Mouse (Mus musculus) kidney, postnatal 25 days (tissue): Measurements from ENCODE around the gene Rrn3.
"Not testable (repeated sequence)": the region's sequence is repeated elsewhere in the genome, so short reads cannot be mapped to it uniquely, and the experiment has no call there.

Source experiments
- DNase-seq, 2 experiments: peaks; one replicate each; pipeline ENCODE4 v3.0.0; 2021; ENCODE audit warnings: mixed read lengths in 2 of 2

Rrn3 gene

DNA sequence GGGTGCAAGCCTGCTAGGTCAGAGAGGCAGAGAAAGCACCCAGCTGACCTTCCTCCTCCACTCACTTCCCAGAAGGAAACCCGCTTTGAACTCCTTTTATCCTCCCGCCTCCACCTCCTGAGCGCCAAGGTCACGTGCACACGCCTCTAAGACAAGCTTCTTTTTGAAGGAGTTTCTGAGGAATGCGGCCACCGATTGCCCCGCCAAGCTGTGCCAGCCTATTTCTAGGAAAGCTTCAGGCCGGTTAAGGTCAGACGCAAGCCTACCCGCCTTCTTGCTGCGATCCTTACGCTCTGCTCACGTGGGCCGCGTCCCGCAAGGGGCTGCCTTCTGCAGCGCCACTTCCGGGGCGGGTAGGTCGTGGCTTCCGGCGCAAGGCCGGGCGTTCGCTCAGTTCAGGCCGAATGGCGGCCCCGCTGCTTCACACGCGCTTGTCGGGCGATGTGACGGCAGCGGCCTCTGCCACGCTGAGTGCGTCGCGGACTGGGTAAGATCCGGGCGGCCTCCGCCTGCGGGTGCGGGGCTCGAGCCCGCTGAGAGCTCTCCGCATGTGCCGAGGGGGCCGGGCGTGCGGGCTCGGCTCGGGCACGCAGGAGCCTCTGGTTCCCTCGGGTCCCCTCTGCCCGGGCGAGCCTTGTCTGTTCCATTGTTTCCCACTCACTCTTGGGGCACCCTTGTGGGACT is at the start of gene Rrn3:
Rrn3 (plus strand) TSS at position 356 of the 684 bp plus-strand sequence.
- DNase-seq, result peak; percentile 90 to 97

DNA sequence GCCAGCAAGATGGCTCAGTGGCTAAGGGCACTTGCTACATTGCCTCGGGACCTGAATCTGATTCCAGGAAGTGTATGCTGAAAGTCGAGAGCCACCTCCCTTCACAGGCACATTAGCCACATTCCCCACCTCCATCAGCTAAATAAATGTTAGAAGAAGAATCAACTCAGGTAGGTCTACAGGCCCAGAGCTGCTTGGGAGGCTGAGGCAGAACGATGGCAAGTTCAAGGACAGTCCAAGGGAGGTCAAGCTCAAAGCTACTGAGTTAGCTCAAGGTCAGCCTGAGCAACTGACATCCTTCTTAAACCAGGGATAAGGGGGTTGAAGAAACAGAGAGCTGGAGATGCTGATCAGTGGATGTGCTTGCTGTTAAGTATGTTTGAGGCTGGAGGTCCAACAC is 47.7 kb upstream of the Rrn3 start:
- no peak for DNase-seq

DNA sequence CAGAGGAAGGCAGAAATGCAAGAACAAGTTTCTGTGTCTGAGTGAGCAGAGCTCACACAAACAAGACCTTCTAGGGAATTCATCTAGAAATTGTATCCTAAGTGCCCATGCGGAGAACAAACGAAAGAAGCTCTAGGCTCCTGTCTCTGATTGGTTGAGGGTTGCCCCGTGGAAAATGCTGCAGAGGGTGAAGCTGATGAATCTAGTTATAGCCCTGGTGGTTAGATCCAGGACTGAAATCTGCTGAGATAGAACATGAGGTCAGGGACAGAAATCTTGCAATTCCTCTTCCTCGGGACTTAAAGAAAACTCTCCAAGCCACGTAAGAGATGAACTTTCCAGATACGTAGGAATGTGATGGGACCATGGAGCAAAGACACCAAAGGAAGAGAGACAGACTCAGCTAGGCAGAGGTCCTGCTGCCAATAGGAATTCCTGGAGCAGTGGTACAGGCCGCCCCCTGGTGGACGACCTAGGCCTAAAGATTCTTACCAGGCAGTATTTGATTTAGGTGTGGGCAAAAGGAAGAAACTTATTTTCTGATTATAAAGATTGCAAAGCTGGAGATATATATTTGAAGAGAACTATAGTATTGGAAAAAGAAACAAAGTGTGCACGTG is 46.9 kb upstream of the Rrn3 start:
- DNase-seq, result peak; percentile 76 to 88

DNA sequence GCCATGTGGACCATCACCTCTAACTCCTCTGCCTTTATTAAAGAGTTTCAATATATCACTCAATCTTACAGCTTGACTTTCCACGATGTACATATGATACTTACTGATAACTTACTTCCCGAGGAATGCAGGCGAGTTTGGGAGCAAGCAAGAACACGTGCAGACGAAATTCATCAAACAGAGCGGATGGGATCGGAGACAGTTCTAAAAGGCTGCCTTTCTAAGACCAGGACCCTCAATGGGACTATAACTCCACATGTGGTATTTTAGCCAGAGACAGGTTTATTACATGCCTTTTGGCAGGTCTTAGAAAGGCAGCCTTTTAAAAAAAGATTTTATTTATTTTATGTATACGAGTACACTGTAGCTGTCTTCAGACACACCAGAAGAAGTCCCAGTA is 44.5 kb upstream of the Rrn3 start:
- no peak for DNase-seq

DNA sequence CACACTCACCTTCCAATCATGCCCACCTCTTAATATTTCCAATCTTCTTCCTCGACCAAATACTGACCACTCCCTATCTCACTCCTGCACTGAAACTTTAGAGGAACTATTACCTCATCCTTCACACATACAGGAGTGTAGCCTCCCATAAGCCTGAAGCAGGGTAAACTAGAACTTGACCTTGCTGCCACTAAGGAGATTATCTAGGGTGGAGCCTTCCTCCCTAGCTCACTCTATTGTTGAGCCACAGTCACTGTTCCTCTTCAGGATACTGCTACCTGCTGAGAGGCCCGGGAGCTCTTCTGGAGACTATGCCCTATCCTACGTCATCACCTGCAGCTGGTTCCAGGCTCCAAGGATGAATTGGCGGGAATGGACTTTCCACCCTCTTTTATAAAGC is 41.5 kb upstream of the Rrn3 start:
- not testable (repeated sequence) for DNase-seq

DNA sequence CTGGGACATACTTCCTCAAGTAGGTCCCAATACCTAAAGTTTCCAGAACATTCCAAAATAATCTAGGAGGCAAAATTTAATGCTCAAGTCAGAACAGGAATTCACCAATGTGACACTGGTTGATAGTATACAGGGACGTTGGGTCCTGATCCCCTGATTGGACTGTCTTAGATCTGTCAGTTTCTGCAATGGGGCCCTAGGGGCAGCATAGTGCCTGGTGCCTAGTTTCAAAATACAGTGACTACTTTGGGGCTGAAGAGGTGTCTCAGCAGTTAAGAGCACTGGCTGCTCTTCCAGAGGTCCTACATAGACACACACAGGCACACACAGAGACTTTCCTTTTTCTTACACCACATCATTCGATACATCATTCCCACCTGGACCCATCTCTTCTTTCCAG is 39.7 kb upstream of the Rrn3 start:
- DNase-seq, result no peak

DNA sequence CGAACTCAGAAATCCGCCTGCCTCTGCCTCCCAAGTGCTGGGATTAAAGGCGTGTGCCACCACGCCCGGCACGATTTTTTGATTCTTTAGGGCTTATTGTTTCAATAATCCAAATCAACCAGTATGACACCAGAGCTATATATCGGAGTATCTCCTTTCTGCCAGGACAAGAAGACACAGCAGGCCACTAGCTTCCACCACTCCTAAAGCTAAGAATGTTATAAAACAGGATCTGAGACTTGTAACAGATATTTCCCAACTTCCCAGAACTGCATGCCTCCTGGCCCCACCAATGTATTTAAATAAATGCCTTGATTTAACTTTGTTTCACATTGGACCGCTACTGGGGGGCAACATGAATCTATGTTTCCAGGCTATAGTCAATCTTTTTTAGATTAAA is 32.8 kb upstream of the Rrn3 start:
- no peak for DNase-seq

DNA sequence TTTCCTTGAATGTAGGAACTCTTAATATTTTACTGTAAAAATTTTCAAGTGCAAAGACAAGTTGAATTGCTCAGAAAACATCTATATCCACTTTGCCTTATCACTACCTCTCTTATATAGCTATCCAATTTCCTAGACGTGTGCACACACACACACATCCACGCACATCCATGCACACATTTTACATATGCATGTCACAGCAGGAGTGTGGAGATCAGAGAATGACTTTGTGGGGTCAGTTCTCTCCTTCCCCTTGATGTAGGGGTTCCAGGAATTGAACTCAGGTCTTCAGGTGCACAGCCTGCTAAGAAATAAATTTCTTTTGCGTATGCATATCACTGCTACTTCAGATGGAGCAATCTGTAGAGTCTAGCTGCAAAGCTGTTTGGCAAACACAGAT is 32.4 kb upstream of the Rrn3 start:
- DNase-seq, result no peak

DNA sequence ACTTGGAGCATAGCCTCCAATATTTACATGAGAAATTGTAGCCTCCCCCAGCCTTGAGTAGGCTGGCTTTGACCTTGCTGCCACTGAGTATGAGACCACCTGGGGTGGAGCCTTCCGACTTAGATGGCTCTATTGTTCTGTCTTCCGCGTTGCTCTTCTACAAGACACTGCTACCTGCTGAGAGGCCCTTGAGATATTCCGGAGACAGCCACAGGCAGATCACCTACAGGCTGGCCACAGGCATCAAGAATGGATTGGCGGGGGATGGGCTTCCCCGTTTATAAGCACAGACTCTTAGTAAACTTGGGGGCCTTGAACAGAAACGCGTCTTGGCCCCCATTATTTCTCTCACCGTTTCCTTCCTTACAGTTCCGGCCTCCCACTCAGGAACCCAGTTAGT is 31.7 kb upstream of the Rrn3 start:
- not testable (repeated sequence) for DNase-seq

DNA sequence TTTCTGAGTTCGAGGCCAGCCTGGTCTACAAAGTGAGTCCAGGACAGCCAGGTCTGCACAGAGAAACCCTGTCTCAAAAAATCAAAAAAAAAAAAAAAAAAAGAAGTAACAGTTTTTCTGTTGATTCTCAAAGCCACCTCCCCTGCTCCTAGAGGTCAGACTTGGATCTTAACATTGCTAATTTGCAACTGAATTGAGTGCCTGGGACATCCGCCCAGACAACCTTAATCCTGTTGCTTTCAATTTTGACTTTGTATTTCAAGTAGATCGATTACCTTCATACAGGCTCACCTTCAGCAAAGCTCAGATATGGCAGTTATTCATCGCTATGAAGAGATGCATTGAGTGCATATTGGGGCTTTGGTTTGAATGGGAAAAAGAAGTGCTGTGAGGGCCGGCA is 31.2 kb upstream of the Rrn3 start:
- no peak for DNase-seq

DNA sequence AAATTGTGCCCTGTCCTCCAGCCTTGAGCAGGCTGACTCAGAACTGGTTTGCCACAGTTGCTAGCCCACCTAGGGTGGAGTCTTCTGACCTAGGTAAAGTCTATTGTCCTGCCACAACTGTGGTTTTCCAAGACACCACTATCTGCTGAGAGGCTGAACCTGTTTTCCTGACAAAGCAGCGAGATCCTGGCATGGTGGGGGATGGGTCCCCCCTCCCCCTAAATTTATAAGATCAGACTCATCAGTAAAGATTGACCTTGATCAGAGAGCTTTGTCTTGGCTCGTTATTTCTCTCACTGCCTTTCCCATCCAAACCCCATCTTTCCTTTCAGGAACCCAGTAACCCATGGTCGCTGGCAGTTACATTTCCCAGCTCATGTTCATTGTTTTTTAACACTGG is 30.5 kb upstream of the Rrn3 start:
- no peak for DNase-seq

DNA sequence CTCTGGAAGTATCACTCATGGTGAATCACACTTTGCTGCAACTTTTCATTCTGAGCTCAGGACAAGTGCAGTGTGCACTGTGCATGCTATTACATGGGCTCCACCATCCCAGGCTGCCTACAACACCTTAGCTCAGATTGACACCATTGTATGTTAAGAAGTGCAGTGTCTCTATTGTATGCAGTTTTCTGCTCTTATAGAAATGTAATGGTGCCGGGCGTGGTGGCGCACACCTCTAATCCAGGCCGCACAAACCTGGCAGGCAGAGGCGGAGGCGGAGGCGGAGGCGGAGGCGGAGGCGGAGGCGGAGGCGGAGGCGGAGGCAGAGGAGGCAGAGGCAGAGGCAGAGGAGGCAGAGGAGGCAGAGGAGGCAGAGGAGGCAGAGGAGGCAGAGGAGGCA is 29.9 kb upstream of the Rrn3 start:
- no peak for DNase-seq

DNA sequence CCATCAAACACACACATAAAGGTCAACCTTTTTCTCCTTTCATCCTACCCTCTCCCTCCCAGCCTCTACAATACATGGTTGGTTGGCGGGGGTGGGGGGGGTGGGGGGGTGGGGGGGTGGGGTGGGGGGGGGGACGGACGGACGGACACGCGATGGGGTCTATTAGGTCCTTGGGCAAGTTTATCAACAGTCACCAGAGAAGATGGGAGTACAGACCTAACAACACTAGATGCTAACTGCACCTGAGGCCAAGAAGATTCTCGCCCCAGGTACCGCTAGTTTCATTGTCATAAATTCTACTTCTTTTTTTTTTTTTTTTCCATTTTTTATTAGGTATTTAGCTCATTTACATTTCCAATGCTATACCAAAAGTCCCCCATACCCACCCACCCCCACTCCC is 26.5 kb upstream of the Rrn3 start:
- DNase-seq, result no peak

DNA sequence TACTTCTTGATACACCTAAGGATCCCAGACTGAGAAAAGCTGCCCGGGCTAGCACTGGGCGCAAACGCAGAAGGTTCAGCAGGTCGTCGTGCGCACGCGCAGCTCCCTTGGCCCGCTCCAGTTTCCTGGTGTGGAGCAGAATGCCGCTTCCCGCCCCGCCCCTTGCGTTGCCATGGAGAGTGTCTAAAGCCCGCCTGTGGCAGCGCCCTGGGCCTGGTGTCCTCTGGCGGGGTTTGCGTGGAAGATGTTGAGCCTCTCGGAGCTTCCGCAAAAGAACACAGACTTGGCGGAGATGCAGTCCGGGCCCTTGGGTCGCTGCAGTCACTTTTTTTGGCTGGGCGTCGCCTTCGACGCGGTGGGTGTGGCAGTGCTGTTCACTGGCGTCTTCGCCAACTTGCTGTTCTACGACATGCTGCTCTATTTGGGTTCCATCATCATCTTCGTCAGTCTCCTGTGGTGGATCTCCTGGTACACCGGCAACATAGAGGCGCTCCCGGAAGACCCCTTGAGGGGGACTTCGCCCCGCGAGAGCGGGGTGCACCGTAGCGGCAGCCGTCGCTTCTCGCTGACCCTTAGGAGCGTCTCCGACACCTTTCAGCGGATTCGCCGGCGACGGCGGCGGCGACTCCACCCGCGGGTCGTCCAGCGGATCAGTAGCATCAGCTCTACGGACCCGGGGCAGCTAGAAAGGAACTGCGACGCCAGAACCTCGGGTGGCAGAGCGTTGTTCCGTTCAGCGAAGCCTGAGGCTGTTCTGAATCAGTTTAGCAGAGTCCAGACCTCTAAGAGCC is 25.9 kb upstream of the Rrn3 start:
- DNase-seq, result peak; percentile 98

DNA sequence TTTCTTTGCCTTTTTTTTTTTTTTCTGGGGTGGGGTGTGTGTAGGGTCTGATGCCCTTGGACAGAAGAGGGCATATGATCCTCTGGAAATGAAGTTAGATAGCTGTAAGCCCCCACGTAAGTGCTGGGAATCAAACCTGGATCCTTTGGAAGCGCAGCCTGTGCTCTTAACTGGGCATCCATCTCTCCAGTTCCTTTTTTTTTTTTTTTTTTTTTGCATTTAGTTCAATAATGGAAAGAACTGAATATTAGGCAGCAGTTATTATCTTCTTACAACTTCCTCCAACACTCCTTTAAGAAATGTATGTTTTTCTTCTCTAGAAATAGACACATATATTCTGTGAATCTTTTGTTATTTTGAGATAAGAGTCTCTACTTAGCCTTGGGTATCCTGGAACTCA is 22.7 kb upstream of the Rrn3 start:
- DNase-seq, result no peak

DNA sequence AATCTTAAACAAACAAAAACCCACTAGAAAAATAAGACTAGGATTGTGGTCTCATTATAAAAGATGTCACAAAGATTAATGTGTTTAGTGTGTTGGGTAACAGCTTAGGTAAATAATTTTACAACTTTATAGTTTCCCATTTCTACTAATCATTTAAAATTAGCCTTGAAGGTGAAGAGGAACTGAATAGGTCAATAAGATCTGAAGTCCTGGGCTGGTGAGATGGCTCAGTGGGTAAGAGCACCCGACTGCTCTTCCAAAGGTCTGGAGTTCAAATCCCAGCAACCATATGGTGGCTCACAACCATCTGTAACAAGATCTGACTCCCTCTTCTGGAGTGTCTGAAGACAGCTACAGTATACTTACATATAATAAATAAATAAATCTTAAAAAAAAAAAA is 17.7 kb upstream of the Rrn3 start:
- DNase-seq, result not testable (repeated sequence)

DNA sequence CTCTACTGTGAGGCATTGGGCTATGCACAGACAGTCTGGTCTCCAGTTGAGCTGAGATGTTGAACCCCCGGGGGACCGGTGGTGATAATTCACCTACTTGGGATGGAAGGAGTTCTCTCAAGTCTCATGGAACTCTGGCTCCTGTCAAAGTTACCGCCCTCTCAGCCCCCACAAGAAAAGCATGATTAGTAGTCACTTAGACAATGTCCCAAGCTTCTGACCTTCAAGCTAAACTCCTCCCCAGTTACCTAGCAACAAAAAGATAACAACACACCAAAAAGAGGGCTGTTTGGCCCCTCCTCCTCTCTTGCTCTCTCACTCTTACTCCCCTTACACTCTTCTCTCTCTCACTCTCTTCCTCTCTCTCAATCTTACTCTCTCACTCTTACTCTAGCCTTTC is 16.0 kb upstream of the Rrn3 start:
- DNase-seq, result no peak

DNA sequence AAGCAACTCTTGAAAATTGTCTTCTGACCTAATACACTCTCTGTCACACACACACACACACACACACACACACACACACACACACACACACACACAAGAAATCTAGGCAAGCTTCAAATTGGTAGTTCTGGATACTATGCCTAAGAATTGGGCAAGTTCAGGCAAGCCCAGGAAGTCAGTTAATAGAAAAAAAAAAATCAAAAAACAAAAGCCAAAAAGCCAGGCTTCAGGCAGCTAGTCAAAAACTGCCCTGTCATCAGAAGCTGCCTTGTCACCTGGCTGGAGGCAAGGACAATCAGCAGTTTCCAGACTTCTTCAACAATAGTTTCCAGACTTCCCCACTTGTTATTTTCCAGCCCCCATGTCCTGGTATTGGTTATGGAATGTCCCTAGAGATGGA is 14.1 kb upstream of the Rrn3 start:
- DNase-seq, result no peak

DNA sequence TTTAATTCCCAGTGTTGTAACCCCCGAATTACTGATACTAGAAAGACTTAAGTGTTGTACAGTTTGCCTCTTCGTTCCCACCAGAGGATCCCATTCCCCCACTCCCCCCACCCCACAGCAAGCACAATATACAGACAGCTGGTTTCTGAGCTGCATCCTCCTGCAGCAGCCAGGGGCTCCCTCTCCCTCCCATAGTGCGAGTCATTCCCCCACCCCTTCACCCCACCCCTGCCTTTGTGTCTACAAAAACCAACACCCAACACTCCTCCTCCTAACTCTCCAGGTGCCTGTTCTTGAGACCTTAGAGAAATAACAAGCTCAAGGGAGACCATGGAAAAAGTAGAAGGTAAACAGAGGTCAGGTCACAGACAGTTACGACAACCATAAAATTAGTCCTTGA is 8.9 kb upstream of the Rrn3 start:
- not testable (repeated sequence) for DNase-seq

DNA sequence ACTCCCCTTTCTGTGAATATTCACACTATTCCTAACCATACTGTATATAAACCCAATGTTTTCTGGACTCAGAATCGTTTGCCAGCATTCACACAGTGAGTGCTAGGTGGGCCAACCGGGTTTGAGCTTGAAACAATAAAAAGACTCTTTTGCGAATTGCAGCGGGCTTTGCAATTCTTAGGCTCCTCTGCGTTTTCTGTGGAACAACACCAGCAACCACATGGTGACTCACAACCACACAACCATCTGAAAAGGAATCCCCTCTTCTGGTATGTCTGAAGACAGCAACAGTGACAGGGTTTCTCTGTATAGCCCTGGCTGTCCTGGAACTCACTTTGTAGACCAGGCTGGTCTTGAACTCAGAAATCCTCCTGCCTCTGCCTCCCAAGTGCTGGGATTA is 8.5 kb upstream of the Rrn3 start:
- not testable (repeated sequence) for DNase-seq

DNA sequence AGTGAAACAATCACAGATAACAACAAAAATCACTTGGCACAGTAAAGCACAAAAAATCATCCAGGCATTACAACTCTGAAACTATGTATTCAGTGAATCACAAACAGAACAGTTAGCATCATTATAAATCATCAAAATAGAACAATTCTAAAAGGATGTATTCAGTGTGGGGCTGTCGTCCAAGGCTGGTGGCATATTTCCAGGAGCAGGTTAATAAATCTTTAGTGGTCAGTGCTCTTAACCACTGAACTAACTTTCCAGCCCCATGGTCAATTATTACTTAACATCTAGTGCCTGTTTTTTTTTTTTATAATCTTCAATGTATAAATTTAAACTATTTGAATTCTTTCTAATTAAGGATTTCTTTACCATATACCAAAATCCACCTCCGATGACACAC is 6.5 kb upstream of the Rrn3 start:
- DNase-seq, result peak; percentile 42 to 66

DNA sequence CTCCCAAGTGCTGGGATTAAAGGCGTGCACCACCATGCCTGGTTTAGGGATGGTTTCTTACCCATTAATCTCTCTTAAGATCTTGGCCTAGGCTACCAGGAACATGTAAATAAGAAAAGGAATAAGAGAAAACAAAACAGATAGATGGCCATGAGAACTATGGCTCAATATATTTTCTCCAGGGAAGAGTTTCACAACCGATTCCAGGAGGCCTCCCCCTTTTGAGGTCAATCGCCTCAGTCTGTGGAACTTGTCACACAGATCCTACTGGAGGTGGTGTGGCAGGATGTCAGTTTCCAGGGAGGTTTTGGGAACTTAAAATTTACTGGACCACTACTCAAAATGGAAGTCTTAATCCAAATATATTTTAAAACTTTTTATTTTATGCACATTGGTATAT is 5.9 kb upstream of the Rrn3 start:
- not testable (repeated sequence) for DNase-seq

DNA sequence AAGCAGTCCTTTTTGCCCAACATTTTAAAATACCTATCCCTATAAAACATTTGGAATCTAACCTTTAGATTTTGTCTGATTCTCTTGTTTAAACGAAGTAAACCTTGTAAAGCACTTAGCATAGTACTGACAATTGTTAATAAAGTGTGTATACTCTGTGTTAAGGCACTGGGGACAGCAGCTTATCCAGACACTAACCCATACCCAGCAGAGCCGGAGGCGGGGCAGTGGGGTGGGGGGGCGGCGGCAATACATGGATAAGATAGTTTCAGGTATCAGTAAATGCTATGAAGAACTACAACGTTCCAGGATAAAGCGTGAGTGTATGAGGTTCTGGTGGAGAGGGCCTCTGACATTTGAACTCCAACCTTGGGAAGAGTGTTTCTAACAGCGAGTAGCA is 708 bp downstream of the Rrn3 start:
- DNase-seq, result no peak

DNA sequence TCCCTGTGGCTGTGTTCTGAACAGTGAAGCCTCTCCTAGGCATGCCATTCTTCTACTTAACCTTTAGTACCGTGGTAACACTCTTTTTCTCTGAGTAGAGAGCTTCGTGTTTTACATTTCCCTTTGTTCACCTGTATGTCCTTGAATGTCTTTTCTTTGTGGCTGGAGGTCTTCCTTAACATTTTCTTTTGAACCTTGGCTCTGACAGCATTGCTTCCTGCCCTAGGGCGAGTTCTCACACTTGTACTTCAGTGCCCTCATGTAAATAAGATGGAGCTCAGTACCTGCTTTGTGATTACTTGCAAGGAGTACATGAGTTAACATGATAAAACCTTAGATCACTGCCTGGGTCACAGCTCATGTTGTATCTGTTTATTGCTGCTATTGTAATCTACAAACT is 5.4 kb downstream of the Rrn3 start:
- DNase-seq, result no peak
